Mouse (Mus musculus) MN1 (cell line): ENCODE measurements around the gene Mea1.
A peak's percentile ranks its signal among the peaks of the same experiment; 100 is the strongest.

ENCODE experiments used
- DNase-seq: peaks from one replicate; pipeline ENCODE4 v3.0.0-alpha.2; 2016; ENCODE audit warnings: low spot score

Gene Mea1

GRCm38 (mm10) chr17:46704887-46705835 is 26.6 kb downstream of the Mea1 start, which contains the start of gene Ppp2r5d:
Gene Ppp2r5d, minus strand, starts transcription at chr17:46705111.
- DNase-seq = peak; percentile 99

GRCm38 (mm10) chr17:46706375-46707089 is 27.9 kb downstream of the Mea1 start:
- no peak for DNase-seq

GRCm38 (mm10) chr17:46710959-46711597 is 32.5 kb downstream of the Mea1 start, which contains the start of gene Pex6:
Gene Pex6, plus strand, starts transcription at chr17:46711463.
- peak; percentile 95 for DNase-seq

GRCm38 (mm10) chr17:46711612-46712271 is 33.1 kb downstream of the Mea1 start:
- DNase-seq = peak; percentile 69

GRCm38 (mm10) chr17:46712442-46712841 is 33.8 kb downstream of the Mea1 start:
- no peak for DNase-seq

- DNase-seq = no peak
These were observed 35.3 kb downstream of the Mea1 start for GRCm38 (mm10) chr17:46713849-46714248.

- DNase-seq = no peak
These were observed 36.3 kb downstream of the Mea1 start for GRCm38 (mm10) chr17:46714756-46715481.

GRCm38 (mm10) chr17:46721077-46721476 is 42.5 kb downstream of the Mea1 start:
- no peak for DNase-seq

- DNase-seq = no peak
These were observed 46.0 kb downstream of the Mea1 start for GRCm38 (mm10) chr17:46724477-46725084.

- DNase-seq = peak; percentile 59
These were observed 46.7 kb downstream of the Mea1 start for GRCm38 (mm10) chr17:46725273-46725672.

GRCm38 (mm10) chr17:46725731-46726645 is 47.4 kb downstream of the Mea1 start:
- DNase-seq = no peak

GRCm38 (mm10) chr17:46727271-46727670 is 48.7 kb downstream of the Mea1 start:
- no peak for DNase-seq

- no peak for DNase-seq
These were observed 49.4 kb downstream of the Mea1 start for GRCm38 (mm10) chr17:46728021-46728420.

- DNase-seq = no peak
These were observed 49.9 kb downstream of the Mea1 start for GRCm38 (mm10) chr17:46728496-46728895.

- DNase-seq = no peak
These were observed 50.3 kb downstream of the Mea1 start, which contains the start of gene Gnmt for GRCm38 (mm10) chr17:46728904-46729318. Gene Gnmt, minus strand, starts transcription at chr17:46729168.
